Mouse (Mus musculus) G1E (cell line): ENCODE measurements around the gene Vegfa. TPM values are rescaled to one million over a fixed set of nuclear protein-coding genes. Genes with fewer than 3 reads are reported as not detected.

Experiments used
- ATAC-seq: 2 replicates; pipeline ENCODE4 v1.8.0; 2016; ENCODE audit warnings: mild to moderate bottlenecking; ENCODE audit not compliant: insufficient number of reproducible peaks, poor library complexity, low FRiP score, severe bottlenecking; ENCODE audit errors: extremely low read depth
- DNase-seq: peaks from one replicate; pipeline ENCODE4 v3.0.0; 2012; ENCODE audit warnings: low spot score
- H3K27me3 ChIP-seq: 2 replicates; pipeline ENCODE4 v1.6.1; 2012; ENCODE audit warnings: mild to moderate bottlenecking, low read length, inconsistent platforms; ENCODE audit not compliant: insufficient read depth
- H3K36me3 ChIP-seq: replicated peaks from 2 replicates; pipeline ENCODE3; 2012; ENCODE audit warnings: mild to moderate bottlenecking, inconsistent platforms
- H3K4me1 ChIP-seq: 2 replicates; pipeline ENCODE4 v1.6.1; 2012; ENCODE audit warnings: low read depth, low read length, inconsistent platforms, mixed read lengths; ENCODE audit not compliant: insufficient read depth
- H3K4me3 ChIP-seq: 2 replicates; pipeline ENCODE4 v1.5.1; 2012; ENCODE audit warnings: low read depth, mild to moderate bottlenecking, inconsistent platforms, low read length, moderate library complexity, mixed read lengths
- H3K9me3 ChIP-seq: replicated peaks from 2 replicates; pipeline ENCODE4 v1.6.1; 2012; ENCODE audit warnings: inconsistent platforms
- CTCF ChIP-seq: IDR thresholded peaks from 2 replicates; pipeline ENCODE4 v1.5.1; 2012; ENCODE audit warnings: low read depth, low read length, inconsistent platforms, mixed read lengths
- GATA1 ChIP-seq: IDR thresholded peaks from 2 replicates; pipeline ENCODE4 v1.6.1; 2012; ENCODE audit warnings: borderline replicate concordance, low read length, inconsistent platforms, mixed read lengths
- GATA2 ChIP-seq: IDR thresholded peaks from 2 replicates; pipeline ENCODE4 v1.6.1; 2012; ENCODE audit warnings: low read depth, low read length, inconsistent platforms, borderline replicate concordance
- POLR2AphosphoS5 ChIP-seq: IDR thresholded peaks from 2 replicates; pipeline ENCODE4 v1.6.1; 2012; ENCODE audit warnings: low read depth, low read length, inconsistent platforms; ENCODE audit not compliant: insufficient replicate concordance
- TAL1 ChIP-seq: conservative IDR thresholded peaks from 2 replicates; pipeline ENCODE4 v1.6.1; 2012; ENCODE audit warnings: low read depth, low read length, inconsistent platforms, mixed read lengths
- polyA plus RNA-seq: library from polyadenylated mRNA; stranded (reverse); fragments of >175 nt; gene quantifications from 2 replicates; pipeline ENCODE4 v1.2.3, GENCODE M21; 2012
- total RNA-seq, 2 experiments: library from RNA; stranded (forward) in 1 of 2; stranded (reverse) in 1 of 2; fragments of 200-1000 nt in 1 of 2; fragments of >200 nt in 1 of 2; fragmentation: Nextera tagmentation in 1 of 2; gene quantifications; 2 replicates each; pipeline ENCODE4 v1.2.3; 2014 to 2017

The Vegfa gene
- total and polyA plus RNA-seq, 3 experiments: 56.0 to 106 (median 94.1) TPM

- peaks cover 46% of the 10 kb centered on the region for H3K4me1 ChIP-seq
- TF ChIP-seq TAL1: no peak
- no peak for TF ChIP-seq GATA1
- TF ChIP-seq GATA2: no peak
- no peak for TF ChIP-seq POLR2AphosphoS5
- no peak for TF ChIP-seq CTCF
- no peak for DNase-seq
- no peaks in the 10 kb centered on the region for H3K9me3 ChIP-seq
- peaks cover 79% of the 10 kb centered on the region for H3K36me3 ChIP-seq
- ATAC-seq: no peak
- no peaks in the 10 kb centered on the region for H3K27me3 ChIP-seq
- no peak overlapping the region for H3K4me3 ChIP-seq
Observed at GRCm38 (mm10) chr17:46017946-46018735, 14.0 kb downstream of the Vegfa start.

- Histone ChIP-seq H3K4me1 (peaks cover 32% of the 10 kb centered on the region), H3K27me3 (no peaks in the 10 kb centered on the region), H3K36me3 (peaks cover 64% of the 10 kb centered on the region)
Observed at GRCm38 (mm10) chr17:46016617-46017016, 15.6 kb downstream of the Vegfa start.

GRCm38 (mm10) chr17:46015967-46016366 lies 16.2 kb downstream of the Vegfa start:
- ATAC-seq: no peak
- no peak for TF ChIP-seq POLR2AphosphoS5
- H3K27me3 ChIP-seq: no peaks in the 10 kb centered on the region
- no peaks in the 10 kb centered on the region for H3K9me3 ChIP-seq
- DNase-seq: no peak
- H3K36me3 ChIP-seq: peaks cover 58% of the 10 kb centered on the region
- H3K4me1 ChIP-seq: peaks cover 25% of the 10 kb centered on the region
- no peak overlapping the region for H3K4me3 ChIP-seq

More at GRCm38 (mm10) chr17:46016617-46017016, 15.6 kb downstream of the Vegfa start:
- no peaks in the 10 kb centered on the region for H3K9me3 ChIP-seq
- TF ChIP-seq GATA1: no peak
- no peak for TF ChIP-seq TAL1
- TF ChIP-seq GATA2: no peak
- no peak for TF ChIP-seq POLR2AphosphoS5
- no peak for TF ChIP-seq CTCF
- no peak for DNase-seq
- no peak for ATAC-seq
- H3K4me3 ChIP-seq: no peak overlapping the region

GRCm38 (mm10) chr17:46014935-46015334 lies 17.2 kb downstream of the Vegfa start:
- no peak for TF ChIP-seq TAL1
- no peak for TF ChIP-seq GATA2
- H3K36me3 ChIP-seq: peaks cover 47% of the 10 kb centered on the region
- H3K4me3 ChIP-seq: no peak overlapping the region
- peaks cover 6% of the 10 kb centered on the region for H3K27me3 ChIP-seq
- peaks cover 19% of the 10 kb centered on the region for H3K4me1 ChIP-seq
- H3K9me3 ChIP-seq: no peaks in the 10 kb centered on the region
- DNase-seq (no peak), ATAC-seq (no peak)

GRCm38 (mm10) chr17:46013549-46013948 lies 18.6 kb downstream of the Vegfa start:
- Histone ChIP-seq H3K36me3 (peaks cover 33% of the 10 kb centered on the region), H3K27me3 (peaks cover 20% of the 10 kb centered on the region), H3K4me3 (no peak overlapping the region), H3K9me3 (no peaks in the 10 kb centered on the region), H3K4me1 (peaks cover 11% of the 10 kb centered on the region)
- TF ChIP-seq GATA1 (no peak), POLR2AphosphoS5 (no peak), TAL1 (no peak), CTCF (no peak), GATA2 (no peak)
- no peak for ATAC-seq
- DNase-seq: no peak

- Histone ChIP-seq H3K4me3 (no peak overlapping the region), H3K27me3 (peaks cover 31% of the 10 kb centered on the region), H3K9me3 (no peaks in the 10 kb centered on the region), H3K4me1 (peaks cover 3% of the 10 kb centered on the region; the same call in 1 of the 2 replicates), H3K36me3 (peaks cover 21% of the 10 kb centered on the region)
- ATAC-seq: no peak
- TF ChIP-seq TAL1 (no peak), CTCF (no peak), GATA1 (no peak), GATA2 (no peak), POLR2AphosphoS5 (no peak)
- no peak for DNase-seq
Observed at GRCm38 (mm10) chr17:46012211-46012610, 20.0 kb downstream of the Vegfa start.
